Mouse (Mus musculus) CH12.LX (cell line): Measurements from ENCODE around the gene Vwa3b. TPM values are rescaled to one million over a fixed set of nuclear protein-coding genes. Genes with fewer than 3 reads are reported as not detected.

ENCODE experiments used
- DNase-seq: peaks from one replicate; pipeline ENCODE4 v3.0.0-alpha.2; 2013; ENCODE audit errors: extremely low read depth
- H3K27ac ChIP-seq: 2 replicates; pipeline ENCODE4 v1.5.1; 2012; ENCODE audit warnings: low read depth, mild to moderate bottlenecking, control low read depth, moderate library complexity; ENCODE audit not compliant: insufficient read depth
- H3K27me3 ChIP-seq: replicated peaks from 2 replicates; pipeline ENCODE3; 2012; ENCODE audit warnings: inconsistent platforms
- H3K36me3 ChIP-seq, 2 experiments: replicated peaks in 1 of 2; 2 replicates each; pipeline versions ENCODE3 to v1.6.1; 2012; ENCODE audit warnings: inconsistent platforms in 1 of 2, low read length in 1 of 2, mild to moderate bottlenecking in 1 of 2, mixed read lengths in 1 of 2, moderate library complexity in 1 of 2; ENCODE audit not compliant: control insufficient read depth in 1 of 2, insufficient read depth in 1 of 2
- H3K4me1 ChIP-seq, 2 experiments: 2 replicates each; pipeline ENCODE4 v1.6.1; 2012; ENCODE audit warnings: inconsistent platforms in 1 of 2, moderate library complexity in 1 of 2; ENCODE audit not compliant: insufficient read depth in 2 of 2, control insufficient read depth in 1 of 2
- H3K4me2 ChIP-seq: 2 replicates; pipeline ENCODE4 v1.6.1; 2012; ENCODE audit warnings: low read depth, mild to moderate bottlenecking, control low read depth; ENCODE audit not compliant: poor library complexity, insufficient read depth, severe bottlenecking
- H3K4me3 ChIP-seq, 3 experiments: fragments of 150-350 bp in 1 of 3; sonication (generic) in 1 of 3; replicated peaks in 1 of 3; 2 replicates each; pipeline versions ENCODE3 to v1.5.1; 2011 to 2012; ENCODE audit warnings: low read depth in 2 of 3, low read length in 2 of 3, mild to moderate bottlenecking in 2 of 3, moderate library complexity in 2 of 3, control low read depth in 1 of 3, improper control_type of control experiment in 1 of 3, inconsistent platforms in 1 of 3, mixed read lengths in 1 of 3; ENCODE audit not compliant: poor library complexity in 1 of 3
- H3K79me2 ChIP-seq: replicated peaks from 2 replicates; pipeline ENCODE4 v1.6.1; 2012; ENCODE audit warnings: mild to moderate bottlenecking, moderate library complexity; ENCODE audit not compliant: control insufficient read depth, poor library complexity, insufficient read depth, severe bottlenecking; ENCODE audit errors: extremely low read depth
- H3K9ac ChIP-seq: 2 replicates; pipeline ENCODE4 v1.6.1; 2012; ENCODE audit warnings: low read depth, mild to moderate bottlenecking, control low read depth, moderate library complexity; ENCODE audit not compliant: insufficient read depth
- H3K9me3 ChIP-seq: replicated peaks from 2 replicates; pipeline ENCODE3; 2012; ENCODE audit warnings: low read length, inconsistent platforms, mixed read lengths
- BHLHE40 ChIP-seq: IDR thresholded peaks from 2 replicates; pipeline ENCODE4 v1.6.1; 2011; ENCODE audit warnings: mild to moderate bottlenecking, low read depth, low read length, improper control_type of control experiment
- CTCF ChIP-seq, 2 experiments: IDR thresholded peaks in 1 of 2; conservative IDR thresholded peaks in 1 of 2; 2 replicates each; pipeline ENCODE4 v1.5.1; 2011 to 2012; ENCODE audit warnings: low read depth in 2 of 2, low read length in 2 of 2, improper control_type of control experiment in 1 of 2, inconsistent platforms in 1 of 2, mild to moderate bottlenecking in 1 of 2, moderate library complexity in 1 of 2
- E2F4 ChIP-seq: IDR thresholded peaks from 2 replicates; pipeline ENCODE4 v1.6.1; 2011; ENCODE audit warnings: low read depth, low read length, improper control_type of control experiment; ENCODE audit not compliant: insufficient replicate concordance
- ELF1 ChIP-seq: IDR thresholded peaks from 2 replicates; pipeline ENCODE4 v1.6.1; 2014; ENCODE audit warnings: low read depth, mild to moderate bottlenecking, inconsistent platforms, low read length, improper control_type of control experiment
- HCFC1 ChIP-seq: IDR thresholded peaks from 2 replicates; pipeline ENCODE4 v1.6.1; 2012; ENCODE audit warnings: low read depth, mild to moderate bottlenecking, inconsistent platforms, low read length, improper control_type of control experiment
- IRF4 ChIP-seq: IDR thresholded peaks from 2 replicates; pipeline ENCODE4 v1.6.1; 2014; ENCODE audit warnings: low read depth, mild to moderate bottlenecking, inconsistent platforms, low read length, improper control_type of control experiment
- JUND ChIP-seq: conservative IDR thresholded peaks from 2 replicates; pipeline ENCODE4 v1.6.1; 2011; ENCODE audit warnings: low read depth, low read length, improper control_type of control experiment
- MAFK ChIP-seq: IDR thresholded peaks from 2 replicates; pipeline ENCODE4 v1.6.1; 2011; ENCODE audit warnings: low read length, improper control_type of control experiment; ENCODE audit not compliant: insufficient replicate concordance
- MAZ ChIP-seq: IDR thresholded peaks from 2 replicates; pipeline ENCODE4 v1.6.1; 2012; ENCODE audit warnings: low read depth, mild to moderate bottlenecking, inconsistent platforms, low read length, improper control_type of control experiment, moderate library complexity
- NRF1 ChIP-seq: IDR thresholded peaks from 2 replicates; pipeline ENCODE4 v1.6.1; 2014; ENCODE audit warnings: low read depth, mild to moderate bottlenecking, inconsistent platforms, low read length, improper control_type of control experiment, moderate library complexity
- PAX5 ChIP-seq: IDR thresholded peaks from 2 replicates; pipeline ENCODE4 v1.6.1; 2012; ENCODE audit warnings: low read length, inconsistent platforms, mixed read lengths
- RCOR1 ChIP-seq: conservative IDR thresholded peaks from 2 replicates; pipeline ENCODE4 v1.6.1; 2012; ENCODE audit warnings: low read depth, mild to moderate bottlenecking, inconsistent platforms, low read length, improper control_type of control experiment
- SIN3A ChIP-seq: IDR thresholded peaks from 2 replicates; pipeline ENCODE4 v1.6.1; 2012; ENCODE audit warnings: low read length, improper control_type of control experiment, inconsistent platforms
- TCF12 ChIP-seq: IDR thresholded peaks from 2 replicates; pipeline ENCODE4 v1.6.1; 2014; ENCODE audit warnings: low read depth, mild to moderate bottlenecking, inconsistent platforms, low read length, improper control_type of control experiment
- USF2 ChIP-seq: conservative IDR thresholded peaks from 2 replicates; pipeline ENCODE4 v1.6.1; 2011; ENCODE audit warnings: low read depth, low read length, improper control_type of control experiment
- ZC3H11A ChIP-seq: IDR thresholded peaks from 2 replicates; pipeline ENCODE4 v1.6.1; 2012; ENCODE audit warnings: low read depth, mild to moderate bottlenecking, inconsistent platforms, low read length, improper control_type of control experiment
- ZKSCAN1 ChIP-seq: IDR thresholded peaks from 2 replicates; pipeline ENCODE4 v1.6.1; 2012; ENCODE audit warnings: low read depth, inconsistent platforms, low read length, improper control_type of control experiment, borderline replicate concordance
- ZMIZ1 ChIP-seq: IDR thresholded peaks from 2 replicates; pipeline ENCODE4 v1.6.1; 2012; ENCODE audit warnings: low read depth, mild to moderate bottlenecking, inconsistent platforms, low read length, improper control_type of control experiment
- ZNF384 ChIP-seq: IDR thresholded peaks from 2 replicates; pipeline ENCODE4 v1.6.1; 2012; ENCODE audit warnings: low read depth, low read length, improper control_type of control experiment, inconsistent platforms
- dilution Hi-C: fragments of 300-500 bp; cut with MboI; formaldehyde crosslinking; loops from 2 replicates; pipeline ENCODE4 v1.14.3; 2020; ENCODE audit warnings: low sequenced_read_pairs; ENCODE audit not compliant: extremely low pct_unique_long_range_greater_than_20kb, extremely low pct_ligation_motif_present
- in situ Hi-C: fragments of 300-500 bp; cut with MboI; formaldehyde crosslinking; loops from 3 replicates; pipeline ENCODE4 v1.14.3; 2019; ENCODE audit warnings: low sequenced_read_pairs, low pct_ligation_motif_present, low pct_unique_long_range_greater_than_20kb, mixed read lengths
- polyA plus RNA-seq: library from polyadenylated mRNA; unstranded; fragments of >175 nt; gene quantifications from 2 replicates; pipeline ENCODE4 v1.2.1, GENCODE M21; 2012; ENCODE audit warnings: low read depth; ENCODE audit not compliant: insufficient read length
- total RNA-seq, 2 experiments: library from RNA; depleted of rRNA; stranded (reverse); fragments of 300-350 nt in 1 of 2; fragments of >200 nt in 1 of 2; gene quantifications; 2 replicates each; pipeline ENCODE4 v1.2.3; 2012 to 2014

Vwa3b gene
- total RNA-seq (2012; rRNA removed) = not detected in 2 replicates
- not detected in 2 replicates for total RNA-seq (2014; rRNA removed)
- polyA plus RNA-seq = not detected in 2 replicates

- H3K79me2 ChIP-seq = no peaks in the 10 kb centered on the region
- TF ChIP-seq ZMIZ1 (no peak), MAZ (no peak), USF2 (no peak), BHLHE40 (no peak), TCF12 (no peak), IRF4 (no peak), SIN3A (no peak), HCFC1 (no peak)
- TF ChIP-seq, all 38 proteins: peak for 0
- dilution Hi-C loops (no loop called here), in situ Hi-C loops (no loop called here)
- Histone ChIP-seq H3K36me3 (no peaks in the 10 kb centered on the region), H3K27ac (no peak within 1 kb of the TSS), H3K9me3 (no peaks in the 10 kb centered on the region), H3K4me1 (peaks cover 2 to 16% of the 10 kb centered on the region in 2 experiments; a peak in 3 of 4 replicates), H3K9ac (no peak within 1 kb of the TSS), H3K4me2 (no peak within 1 kb of the TSS), H3K27me3 (no peaks in the 10 kb centered on the region), H3K4me3 (no peak within 1 kb of the TSS)
- no peak for DNase-seq
Observed at GRCm38 (mm10) chr1:37025962-37026686, at the start of gene Vwa3b. Vwa3b (plus strand) TSS chr1:37026596.

GRCm38 (mm10) chr1:36976770-36977169 lies 49.6 kb upstream of the Vwa3b start:
- Histone ChIP-seq H3K36me3 (no peaks in the 10 kb centered on the region), H3K4me2 (no peak overlapping the region), H3K4me3 (no peak overlapping the region), H3K27ac (no peak overlapping the region), H3K9me3 (peaks cover 6% of the 10 kb centered on the region), H3K79me2 (no peaks in the 10 kb centered on the region), H3K9ac (no peak overlapping the region), H3K4me1 (no peaks in the 10 kb centered on the region), H3K27me3 (no peaks in the 10 kb centered on the region)
- no peak for TF ChIP-seq ZC3H11A
- peak; percentile 77 for TF ChIP-seq MAFK
- dilution Hi-C loops = no loop called here
- in situ Hi-C loops = no loop called here
- DNase-seq = no peak

GRCm38 (mm10) chr1:36982191-36982961 lies 44.0 kb upstream of the Vwa3b start:
- H3K4me2 ChIP-seq = no peak overlapping the region
- H3K27ac ChIP-seq = no peak overlapping the region
- in situ Hi-C loops (no loop called here), dilution Hi-C loops (no loop called here)
- no peak overlapping the region for H3K9ac ChIP-seq
- H3K27me3 ChIP-seq = no peaks in the 10 kb centered on the region
- H3K4me1 ChIP-seq = peaks cover 9 to 20% of the 10 kb centered on the region in 2 experiments; a peak in 3 of 4 replicates
- no peaks in the 10 kb centered on the region for H3K9me3 ChIP-seq
- H3K79me2 ChIP-seq = no peaks in the 10 kb centered on the region
- no peaks in the 10 kb centered on the region for H3K36me3 ChIP-seq
- no peak for TF ChIP-seq CTCF (conservative IDR thresholded peaks at IDR 0.05 in 1 of 2, IDR thresholded peaks at IDR 0.05 in 1 of 2; ENCODE audit: low read depth in 2 of 2, low read length in 2 of 2)
- TF ChIP-seq SIN3A = no peak
- no peak for TF ChIP-seq ELF1
- TF ChIP-seq RCOR1 = no peak
- TF ChIP-seq ZC3H11A = no peak
- no peak for TF ChIP-seq TCF12
- no peak for TF ChIP-seq NRF1
- TF ChIP-seq PAX5 = no peak
- no peak for TF ChIP-seq E2F4
- TF ChIP-seq ZKSCAN1 = no peak
- TF ChIP-seq JUND = no peak
- no peak for TF ChIP-seq ZNF384
- no peak for TF ChIP-seq HCFC1
- no peak for DNase-seq
- no peak overlapping the region for H3K4me3 ChIP-seq
